Mouse (Mus musculus) embryo, embryonic 9.5 days (tissue): ENCODE results near the gene Olfml2a.

Source experiments
- DNase-seq: peaks from one replicate; pipeline ENCODE4 v3.0.0-alpha.2; 2017; ENCODE audit errors: extremely low spot score

Gene Olfml2a

GRCm38 (mm10) chr2:38931851-38932667, at the start of gene Olfml2a:
Gene Olfml2a (plus strand): TSS chr2:38931978.
- peak; percentile 83 for DNase-seq

GRCm38 (mm10) chr2:38902866-38903265, 28.9 kb upstream of the Olfml2a start:
- DNase-seq = no peak

GRCm38 (mm10) chr2:38904290-38904689, 27.5 kb upstream of the Olfml2a start:
- DNase-seq = no peak

GRCm38 (mm10) chr2:38906097-38906496, 25.7 kb upstream of the Olfml2a start:
- DNase-seq = no peak

- DNase-seq = no peak
Observed at GRCm38 (mm10) chr2:38908604-38909003, 23.2 kb upstream of the Olfml2a start.

- DNase-seq = no peak
Observed at GRCm38 (mm10) chr2:38914517-38914916, 17.3 kb upstream of the Olfml2a start.

GRCm38 (mm10) chr2:38914965-38915364, 16.8 kb upstream of the Olfml2a start:
- DNase-seq = peak; percentile 66

GRCm38 (mm10) chr2:38916947-38917691, 14.7 kb upstream of the Olfml2a start:
- DNase-seq = no peak

- no peak for DNase-seq
Observed at GRCm38 (mm10) chr2:38921374-38921773, 10.4 kb upstream of the Olfml2a start.

- DNase-seq = no peak
Observed at GRCm38 (mm10) chr2:38923471-38923870, 8.3 kb upstream of the Olfml2a start.

GRCm38 (mm10) chr2:38923911-38924310, 7.9 kb upstream of the Olfml2a start:
- DNase-seq = no peak

GRCm38 (mm10) chr2:38924571-38924970, 7.2 kb upstream of the Olfml2a start:
- no peak for DNase-seq

GRCm38 (mm10) chr2:38925171-38926080, 6.4 kb upstream of the Olfml2a start:
- DNase-seq = no peak

- peak; percentile 96 for DNase-seq
Observed at GRCm38 (mm10) chr2:38926145-38926891, 5.5 kb upstream of the Olfml2a start.

- peak; percentile 86 for DNase-seq
Observed at GRCm38 (mm10) chr2:38927115-38927979, 4.4 kb upstream of the Olfml2a start, which contains the start of gene Nr6a1. Gene Nr6a1 (minus strand): TSS chr2:38927688.

- no peak for DNase-seq
Observed at GRCm38 (mm10) chr2:38930269-38930668, 1.5 kb upstream of the Olfml2a start.

GRCm38 (mm10) chr2:38933931-38934330, 2.2 kb downstream of the Olfml2a start:
- DNase-seq = no peak

- DNase-seq = no peak
Observed at GRCm38 (mm10) chr2:38934936-38935335, 3.2 kb downstream of the Olfml2a start.

GRCm38 (mm10) chr2:38936721-38937378, 5.1 kb downstream of the Olfml2a start:
- no peak for DNase-seq

GRCm38 (mm10) chr2:38937396-38937795, 5.6 kb downstream of the Olfml2a start:
- DNase-seq = no peak
